Mouse (Mus musculus): Measurements from ENCODE around the gene Lrrc29.

- TF ChIP-seq CTCF (IDR thresholded peaks at IDR 0.05; ENCODE audit: borderline replicate concordance, insufficient read depth, low read length) (no peak), POLR2A (IDR thresholded peaks at IDR 0.05; ENCODE audit: low read depth, low read length) (no peak)
These were observed 7.4 kb downstream of the Lrrc29 start for GRCm38 (mm10) chr8:105318662-105319190.

Data from embryonic fibroblast, embryonic 13.5 days (primary cell).